Mouse (Mus musculus) midbrain, embryonic 11.5 days (tissue): Measurements from ENCODE around the gene Tbc1d9b. TPM values are rescaled to one million over a fixed set of nuclear protein-coding genes. Genes with fewer than 3 reads are reported as not detected.
A peak's percentile ranks its signal among the peaks of the same experiment; 100 is the strongest.
"Not testable (repeated sequence)": the region's sequence is repeated elsewhere in the genome, so short reads cannot be mapped to it uniquely, and the experiment has no call there.

Source experiments
- ATAC-seq: fragments of 200-750 bp; cut with Nextera tagmentation; 2 replicates; pipeline ENCODE4 v1.8.0; 2017; ENCODE audit warnings: moderate TSS enrichment, moderate library complexity; ENCODE audit not compliant: low FRiP score
- DNase-seq: peaks from one replicate; pipeline ENCODE4 v3.0.0; 2015; ENCODE audit warnings: low spot score; ENCODE audit errors: missing footprints
- H3K27ac ChIP-seq: fragments of 300-500 bp; sonication (generic); 2 replicates; pipeline ENCODE4 v1.5.1; 2014; ENCODE audit warnings: low read depth, low read length
- H3K27me3 ChIP-seq: fragments of 300-500 bp; sonication (generic); 2 replicates; pipeline ENCODE4 v1.6.1; 2014; ENCODE audit warnings: mild to moderate bottlenecking, low read length, moderate library complexity, mixed read lengths; ENCODE audit not compliant: control insufficient read depth, insufficient read depth
- H3K36me3 ChIP-seq: fragments of 300-500 bp; sonication (generic); 2 replicates; pipeline ENCODE4 v1.6.1; 2014; ENCODE audit warnings: mild to moderate bottlenecking, low read length, moderate library complexity, mixed read lengths; ENCODE audit not compliant: control insufficient read depth, insufficient read depth
- H3K4me1 ChIP-seq: fragments of 300-500 bp; sonication (generic); 2 replicates; pipeline ENCODE4 v1.6.1; 2014; ENCODE audit warnings: low read length; ENCODE audit not compliant: control insufficient read depth, insufficient read depth
- H3K4me2 ChIP-seq: fragments of 300-500 bp; sonication (generic); 2 replicates; pipeline ENCODE4 v1.6.1; 2014; ENCODE audit warnings: mild to moderate bottlenecking, moderate library complexity
- H3K4me3 ChIP-seq: fragments of 300-500 bp; sonication (generic); 2 replicates; pipeline ENCODE4 v1.5.1; 2014; ENCODE audit warnings: low read depth, low read length
- H3K9ac ChIP-seq: fragments of 300-500 bp; sonication (generic); 2 replicates; pipeline ENCODE4 v1.6.1; 2014; ENCODE audit warnings: low read length
- H3K9me3 ChIP-seq: fragments of 300-500 bp; sonication (generic); 2 replicates; pipeline ENCODE4 v1.6.1; 2016; ENCODE audit warnings: low read length; ENCODE audit not compliant: control insufficient read depth
- WGBS: fragments of 180-500 bp; shearing (Covaris S2); extraction: QIAGEN DNeasy Blood & Tissue Kit; methylation state at CpG from one replicate; pipeline ENCODE4 v1.1.7; 2014; 5-methylcytosine and 5-hydroxymethylcytosine counted together
- polyA plus RNA-seq: library from polyadenylated mRNA; unstranded; fragments of >200 nt; fragmentation: Nextera tagmentation; extraction: Ambion mirVana; gene quantifications from 2 replicates; pipeline ENCODE4 v1.2.1, GENCODE M21; 2014

The Tbc1d9b gene
- polyA plus RNA-seq, 1 experiment from 2014 or later: 30.0 TPM

- Histone ChIP-seq H3K4me1 (no peaks in the 10 kb centered on the region), H3K27ac (no peak overlapping the region), H3K4me2 (no peak overlapping the region), H3K9me3 (no peaks in the 10 kb centered on the region), H3K36me3 (peaks cover 21% of the 10 kb centered on the region), H3K27me3 (no peaks in the 10 kb centered on the region), H3K9ac (no peak overlapping the region), H3K4me3 (no peak overlapping the region)
- 85% methylated on average over 4 of the region's 4 CpGs for WGBS
- no peak for ATAC-seq
- no peak for DNase-seq
These were observed 28.2 kb downstream of the Tbc1d9b start for GRCm38 (mm10) chr11:50159347-50159746.

- H3K4me3 ChIP-seq: no peak overlapping the region
- H3K27ac ChIP-seq: no peak overlapping the region
- no peak overlapping the region for H3K9ac ChIP-seq
- 64% methylated on average over 10 of the region's 10 CpGs for WGBS
- H3K36me3 ChIP-seq: peaks cover 14% of the 10 kb centered on the region
- H3K4me1 ChIP-seq: no peaks in the 10 kb centered on the region
- no peak overlapping the region for H3K4me2 ChIP-seq
- ATAC-seq (peak; percentile 65; the same call in 1 of the 2 replicates), DNase-seq (peak; percentile 88)
- no peaks in the 10 kb centered on the region for H3K27me3 ChIP-seq
- H3K9me3 ChIP-seq: no peaks in the 10 kb centered on the region
These were observed 30.5 kb downstream of the Tbc1d9b start for GRCm38 (mm10) chr11:50161578-50162304.

- Histone ChIP-seq H3K27me3 (no peaks in the 10 kb centered on the region), H3K9me3 (no peaks in the 10 kb centered on the region), H3K9ac (no peak overlapping the region), H3K27ac (no peak overlapping the region), H3K4me2 (no peak overlapping the region), H3K4me1 (no peaks in the 10 kb centered on the region), H3K4me3 (no peak overlapping the region), H3K36me3 (peaks cover 13% of the 10 kb centered on the region)
- WGBS: 98% methylated on average over 3 of the region's 3 CpGs
- DNase-seq (peak; percentile 41), ATAC-seq (no peak)
These were observed 31.3 kb downstream of the Tbc1d9b start for GRCm38 (mm10) chr11:50162338-50163050.

GRCm38 (mm10) chr11:50168352-50168751 is 37.2 kb downstream of the Tbc1d9b start:
- Histone ChIP-seq H3K4me2 (no peak overlapping the region), H3K9ac (no peak overlapping the region), H3K4me1 (no peaks in the 10 kb centered on the region), H3K36me3 (peaks cover 5% of the 10 kb centered on the region), H3K9me3 (no peaks in the 10 kb centered on the region), H3K27ac (no peak overlapping the region), H3K4me3 (no peak overlapping the region), H3K27me3 (no peaks in the 10 kb centered on the region)
- 82% methylated on average over 5 of the region's 5 CpGs for WGBS
- DNase-seq: no peak
- ATAC-seq: no peak

- H3K27ac ChIP-seq, DNase-seq, ATAC-seq, H3K9me3 ChIP-seq, H3K36me3 ChIP-seq, H3K27me3 ChIP-seq, H3K4me1 ChIP-seq: not testable (repeated sequence)
- Histone ChIP-seq H3K9ac (peak within 1 kb of the TSS; percentile 73), H3K4me3 (peak within 1 kb of the TSS; percentile 47), H3K4me2 (peak within 1 kb of the TSS; percentile 67)
- WGBS: 1% methylated on average over 18 of the region's 19 CpGs
These were observed 43.0 kb downstream of the Tbc1d9b start, which contains the start of gene Mrnip for GRCm38 (mm10) chr11:50174111-50174729. Gene Mrnip, plus strand, starts transcription at chr11:50174444.

- Histone ChIP-seq H3K4me2 (peak overlapping the region; percentile 67), H3K27ac (no peak overlapping the region), H3K27me3 (no peaks in the 10 kb centered on the region), H3K4me1 (peaks cover 5% of the 10 kb centered on the region), H3K9me3 (no peaks in the 10 kb centered on the region), H3K4me3 (peak overlapping the region; percentile 47), H3K9ac (peak overlapping the region; percentile 73), H3K36me3 (no peaks in the 10 kb centered on the region; the same call in 1 of the 2 replicates)
- DNase-seq (peak; percentile 99), ATAC-seq (peak; percentile 99)
- under 1% methylated on average over 27 of the region's 27 CpGs for WGBS
These were observed 43.6 kb downstream of the Tbc1d9b start for GRCm38 (mm10) chr11:50174730-50175187.

GRCm38 (mm10) chr11:50176351-50176750 is 45.2 kb downstream of the Tbc1d9b start:
- H3K36me3 ChIP-seq: no peaks in the 10 kb centered on the region; the same call in 1 of the 2 replicates
- no peak overlapping the region for H3K27ac ChIP-seq
- H3K27me3 ChIP-seq: no peaks in the 10 kb centered on the region
- no peaks in the 10 kb centered on the region for H3K9me3 ChIP-seq
- no peak overlapping the region for H3K4me3 ChIP-seq
- peaks cover 5% of the 10 kb centered on the region for H3K4me1 ChIP-seq
- no peak overlapping the region for H3K4me2 ChIP-seq
- DNase-seq: no peak
- WGBS: 80% methylated on average over 3 of the region's 3 CpGs
- ATAC-seq: no peak
- no peak overlapping the region for H3K9ac ChIP-seq

- 79% methylated on average over 6 of the region's 6 CpGs for WGBS
- H3K4me2 ChIP-seq: no peak overlapping the region
- H3K4me1 ChIP-seq: peaks cover 5% of the 10 kb centered on the region
- H3K4me3 ChIP-seq: no peak overlapping the region
- no peaks in the 10 kb centered on the region for H3K27me3 ChIP-seq
- no peak for DNase-seq
- no peak overlapping the region for H3K9ac ChIP-seq
- H3K9me3 ChIP-seq: no peaks in the 10 kb centered on the region
- ATAC-seq: no peak
- no peaks in the 10 kb centered on the region for H3K36me3 ChIP-seq
- no peak overlapping the region for H3K27ac ChIP-seq
These were observed 45.9 kb downstream of the Tbc1d9b start for GRCm38 (mm10) chr11:50177111-50177510.
